Comparison of ENCODE assay signal across 9 mouse cellular contexts in genomic region chr1:161037026-161037425, GRCm38 (mm10). TPM values are rescaled to one million over a fixed set of nuclear protein-coding genes. Genes with fewer than 3 reads are reported as not detected.
DNase-seq lines count a peak whose midpoint lies in the region; ATAC-seq lines count a peak whose summit lies in the region.
"Had no signal": no experiment of that assay in that cellular context is flagged by ENCODE, and none has a peak within 500 bp of the region (broad histone marks: within the 10 kb centered on the region; RNA-seq: fewer than 3 reads in every experiment).

No protein-coding gene starts in this region.

- no peaks in the 10 kb centered on the region for H3K9me3 ChIP-seq in heart, embryonic 12.5 days (replicated peaks)
- no peaks in the 10 kb centered on the region for H3K9me3 ChIP-seq in hindbrain, embryonic 13.5 days
- no peaks in the 10 kb centered on the region for H3K9me3 ChIP-seq in midbrain, embryonic 13.5 days

- H3K27ac ChIP-seq in heart, embryonic 12.5 days (ENCODE audit: poor library complexity, severe bottlenecking): peak overlapping the region; percentile 89
- peak overlapping the region; percentile 93; the same call in 1 of the 2 replicates for H3K27ac ChIP-seq in hindbrain, embryonic 13.5 days
- H3K27ac ChIP-seq in midbrain, embryonic 13.5 days: peak overlapping the region; percentile 90

- peaks cover 48% of the 10 kb centered on the region for H3K36me3 ChIP-seq in heart, embryonic 12.5 days
- H3K36me3 ChIP-seq in hindbrain, embryonic 13.5 days: peaks cover 46% of the 10 kb centered on the region
- H3K36me3 ChIP-seq in midbrain, embryonic 13.5 days: peaks cover 44% of the 10 kb centered on the region

- no peak for DNase-seq in heart, adult 18-20 months
- DNase-seq in R1 (ENCODE audit: low read depth, low spot score): peak; percentile 19
- DNase-seq in ovary, postnatal 36 days (ENCODE audit: low spot score): no peak
- DNase-seq in cerebellum, postnatal 10 days: no peak
- no peak for DNase-seq in thymus, postnatal 36 days

- no peaks in the 10 kb centered on the region for H3K27me3 ChIP-seq in heart, embryonic 12.5 days (replicated peaks)
- H3K27me3 ChIP-seq in hindbrain, embryonic 13.5 days: no peaks in the 10 kb centered on the region
- no peaks in the 10 kb centered on the region for H3K27me3 ChIP-seq in midbrain, embryonic 13.5 days
- H3K27me3 ChIP-seq: Patski had no signal

- H3K4me1 ChIP-seq in heart, embryonic 12.5 days (replicated peaks): peaks cover 10% of the 10 kb centered on the region
- H3K4me1 ChIP-seq in hindbrain, embryonic 13.5 days (replicated peaks): peaks cover 38% of the 10 kb centered on the region
- H3K4me1 ChIP-seq in midbrain, embryonic 13.5 days (replicated peaks): peaks cover 43% of the 10 kb centered on the region

- H3K4me3 ChIP-seq in heart, embryonic 12.5 days: peak overlapping the region; percentile 77
- H3K4me3 ChIP-seq in hindbrain, embryonic 13.5 days: peak overlapping the region; percentile 81
- peak overlapping the region; percentile 88 for H3K4me3 ChIP-seq in midbrain, embryonic 13.5 days (replicated peaks)

- no peak for ATAC-seq in heart, embryonic 12.5 days (ENCODE audit: insufficient number of reproducible peaks, low FRiP score)
- no peak for ATAC-seq in hindbrain, embryonic 13.5 days (ENCODE audit: low FRiP score)
- ATAC-seq in midbrain, embryonic 13.5 days: no peak
- ATAC-seq: Patski had no signal

- H3K4me2 ChIP-seq in heart, embryonic 12.5 days: peak overlapping the region; percentile 84
- H3K4me2 ChIP-seq in hindbrain, embryonic 13.5 days: peak overlapping the region; percentile 88
- H3K4me2 ChIP-seq in midbrain, embryonic 13.5 days (replicated peaks): peak overlapping the region; percentile 71

- WGBS in heart, embryonic 12.5 days: 5% methylated on average over 1 of the region's 1 CpGs
- WGBS in hindbrain, embryonic 13.5 days: 4% methylated on average over 1 of the region's 1 CpGs
- WGBS in midbrain, embryonic 13.5 days: 4% methylated on average over 1 of the region's 1 CpGs

- peak overlapping the region; percentile 92 for H3K9ac ChIP-seq in heart, embryonic 12.5 days
- H3K9ac ChIP-seq in hindbrain, embryonic 13.5 days: peak overlapping the region; percentile 95
- peak overlapping the region; percentile 96 for H3K9ac ChIP-seq in midbrain, embryonic 13.5 days (replicated peaks)

RNA-seq across cellular contexts. Expression of gene Zbtb37, which starts 2.4 kb away (rescaled TPM):
- polyA plus RNA-seq in heart, embryonic 12.5 days (2016; fragmentation: Nextera tagmentation; extraction: Ambion mirVana): 7.8 and 8.1 TPM in 2 replicates
- total RNA-seq in heart, adult 18-20 months (2021): 10 to 100 TPM; 14.2 to 15.7 TPM
- polyA plus RNA-seq in hindbrain, embryonic 13.5 days (2015; fragmentation: Nextera tagmentation; extraction: Ambion mirVana): 10.7 and 11.5 TPM in 2 replicates
- 13.6 and 14.1 TPM in 2 replicates for polyA plus RNA-seq in midbrain, embryonic 13.5 days (2015; fragmentation: Nextera tagmentation; extraction: Ambion mirVana)

RNA-seq across cellular contexts. Expression of gene Dars2, which starts 33.4 kb away (rescaled TPM):
- 35.2 and 38.4 TPM in 2 replicates for polyA plus RNA-seq in heart, embryonic 12.5 days (2016; fragmentation: Nextera tagmentation; extraction: Ambion mirVana)
- total RNA-seq in heart, adult 18-20 months (2021): 10 to 100 TPM; 25.3 to 28.4 TPM
- polyA plus RNA-seq in hindbrain, embryonic 13.5 days (2015; fragmentation: Nextera tagmentation; extraction: Ambion mirVana): 26.2 and 28.4 TPM in 2 replicates
- polyA plus RNA-seq in midbrain, embryonic 13.5 days (2015; fragmentation: Nextera tagmentation; extraction: Ambion mirVana): 29.5 and 31.5 TPM in 2 replicates

RNA-seq across cellular contexts. Expression of gene Cenpl, which starts 33.5 kb away (rescaled TPM):
- polyA plus RNA-seq in heart, embryonic 12.5 days (2016; fragmentation: Nextera tagmentation; extraction: Ambion mirVana): 17.0 and 17.8 TPM in 2 replicates
- 1 to 10 TPM; 1.0 to 1.2 TPM for total RNA-seq in heart, adult 18-20 months (2021)
- 13.1 and 13.2 TPM in 2 replicates for polyA plus RNA-seq in hindbrain, embryonic 13.5 days (2015; fragmentation: Nextera tagmentation; extraction: Ambion mirVana)
- 19.1 and 22.1 TPM in 2 replicates for polyA plus RNA-seq in midbrain, embryonic 13.5 days (2015; fragmentation: Nextera tagmentation; extraction: Ambion mirVana)

RNA-seq across cellular contexts. Expression of gene Serpinc1, which starts 58.6 kb away (rescaled TPM):
- polyA plus RNA-seq in heart, embryonic 12.5 days (2016; fragmentation: Nextera tagmentation; extraction: Ambion mirVana): 2.1 and 2.3 TPM in 2 replicates
- total RNA-seq in heart, adult 18-20 months (2021): under 1 TPM; 0.07 to 0.36 TPM
- polyA plus RNA-seq in hindbrain, embryonic 13.5 days (2015; fragmentation: Nextera tagmentation; extraction: Ambion mirVana): 3.7 and 3.9 TPM in 2 replicates
- 3.8 and 4.1 TPM in 2 replicates for polyA plus RNA-seq in midbrain, embryonic 13.5 days (2015; fragmentation: Nextera tagmentation; extraction: Ambion mirVana)
